Mouse (Mus musculus) forebrain, embryonic 13.5 days (tissue): ENCODE measurements around the gene 1700122O11Rik. TPM values are rescaled to one million over a fixed set of nuclear protein-coding genes. Genes with fewer than 3 reads are reported as not detected.

Experiments
- ATAC-seq: fragments of 200-750 bp; cut with Nextera tagmentation; 2 replicates; pipeline ENCODE4 v1.8.0; 2017
- H3K27ac ChIP-seq: fragments of 300-500 bp; sonication (generic); 2 replicates; pipeline ENCODE4 v1.5.1; 2015; ENCODE audit warnings: inconsistent platforms, mild to moderate bottlenecking, moderate library complexity
- H3K27me3 ChIP-seq: fragments of 300-500 bp; sonication (generic); 2 replicates; pipeline ENCODE4 v1.6.1; 2015; ENCODE audit warnings: mild to moderate bottlenecking, inconsistent platforms
- H3K36me3 ChIP-seq: fragments of 300-500 bp; sonication (generic); 2 replicates; pipeline ENCODE4 v1.6.1; 2015; ENCODE audit warnings: mild to moderate bottlenecking, inconsistent platforms; ENCODE audit not compliant: poor library complexity, severe bottlenecking
- H3K4me1 ChIP-seq: fragments of 300-500 bp; sonication (generic); 2 replicates; pipeline ENCODE4 v1.6.1; 2015; ENCODE audit warnings: inconsistent platforms
- H3K4me2 ChIP-seq: fragments of 300-500 bp; sonication (generic); 2 replicates; pipeline ENCODE4 v1.6.1; 2015; ENCODE audit warnings: inconsistent platforms, mild to moderate bottlenecking, moderate library complexity
- H3K4me3 ChIP-seq: fragments of 300-500 bp; sonication (generic); 2 replicates; pipeline ENCODE4 v1.5.1; 2015; ENCODE audit warnings: mild to moderate bottlenecking, inconsistent platforms
- H3K9ac ChIP-seq: fragments of 300-500 bp; sonication (generic); 2 replicates; pipeline ENCODE4 v1.6.1; 2015; ENCODE audit warnings: mild to moderate bottlenecking, inconsistent platforms
- H3K9me3 ChIP-seq: fragments of 300-500 bp; sonication (generic); replicated peaks from 2 replicates; pipeline ENCODE4 v1.6.1; 2016; ENCODE audit warnings: inconsistent platforms
- WGBS: fragments of 180-500 bp; shearing (Covaris S2); methylation state at CpG from one replicate; pipeline ENCODE4 v1.1.7; 2015; 5-methylcytosine and 5-hydroxymethylcytosine counted together
- polyA plus RNA-seq: library from polyadenylated mRNA; unstranded; fragments of >200 nt; fragmentation: Nextera tagmentation; extraction: Ambion mirVana; gene quantifications from 2 replicates; pipeline ENCODE4 v1.2.1, GENCODE M21; 2015

The 1700122O11Rik gene
- polyA plus RNA-seq, 1 experiment from 2014 or later = not detected

- 36% methylated on average over 2 of the region's 2 CpGs for WGBS
- H3K4me2 ChIP-seq = no peak overlapping the region
- H3K9me3 ChIP-seq = no peaks in the 10 kb centered on the region
- no peak overlapping the region for H3K9ac ChIP-seq
- no peak overlapping the region for H3K4me3 ChIP-seq
- H3K27ac ChIP-seq = no peak overlapping the region
- no peak for ATAC-seq
- H3K27me3 ChIP-seq = peaks cover 11% of the 10 kb centered on the region
- no peaks in the 10 kb centered on the region for H3K36me3 ChIP-seq
- peaks cover 14% of the 10 kb centered on the region for H3K4me1 ChIP-seq
Measured at GRCm38 (mm10) chr17:48019585-48019984, 18.5 kb downstream of the 1700122O11Rik start.

GRCm38 (mm10) chr17:48016566-48016965 is 21.5 kb downstream of the 1700122O11Rik start:
- Histone ChIP-seq H3K4me2 (no peak overlapping the region), H3K9me3 (no peaks in the 10 kb centered on the region), H3K4me1 (peaks cover 9% of the 10 kb centered on the region), H3K4me3 (no peak overlapping the region), H3K9ac (no peak overlapping the region), H3K27me3 (peaks cover 6% of the 10 kb centered on the region; the same call in 1 of the 2 replicates), H3K27ac (no peak overlapping the region), H3K36me3 (no peaks in the 10 kb centered on the region)
- no peak for ATAC-seq
- WGBS = 82% methylated on average over 5 of the region's 5 CpGs

DNA sequence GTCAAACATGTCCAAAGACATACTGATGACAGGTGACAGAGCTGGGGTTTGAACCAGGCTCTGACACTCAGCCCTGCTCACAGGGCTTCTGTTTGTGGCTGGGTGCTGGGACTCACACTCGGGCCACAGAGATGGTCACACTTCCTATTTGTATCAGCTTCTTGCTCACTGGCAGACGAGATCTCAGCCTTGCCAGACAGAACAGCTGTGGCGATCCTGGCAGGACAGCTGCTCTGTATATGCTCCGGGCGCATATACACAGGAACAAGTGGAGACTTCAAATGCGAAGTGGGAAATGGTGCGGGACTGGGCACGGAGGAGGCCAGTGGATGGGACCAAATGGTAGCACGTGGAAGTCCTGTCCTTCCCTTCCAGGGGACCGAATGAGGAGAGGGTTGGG is 25.5 kb downstream of the 1700122O11Rik start:
- Histone ChIP-seq H3K4me1 (peaks cover 18% of the 10 kb centered on the region), H3K27ac (no peak overlapping the region), H3K4me2 (no peak overlapping the region), H3K36me3 (no peaks in the 10 kb centered on the region), H3K9me3 (no peaks in the 10 kb centered on the region), H3K9ac (no peak overlapping the region), H3K4me3 (no peak overlapping the region), H3K27me3 (0 out of 2 replicates have a peak, but pooled peaks cover 4% of the 10 kb centered on the region)
- ATAC-seq = no peak
- WGBS = 70% methylated on average over 10 of the region's 10 CpGs

DNA sequence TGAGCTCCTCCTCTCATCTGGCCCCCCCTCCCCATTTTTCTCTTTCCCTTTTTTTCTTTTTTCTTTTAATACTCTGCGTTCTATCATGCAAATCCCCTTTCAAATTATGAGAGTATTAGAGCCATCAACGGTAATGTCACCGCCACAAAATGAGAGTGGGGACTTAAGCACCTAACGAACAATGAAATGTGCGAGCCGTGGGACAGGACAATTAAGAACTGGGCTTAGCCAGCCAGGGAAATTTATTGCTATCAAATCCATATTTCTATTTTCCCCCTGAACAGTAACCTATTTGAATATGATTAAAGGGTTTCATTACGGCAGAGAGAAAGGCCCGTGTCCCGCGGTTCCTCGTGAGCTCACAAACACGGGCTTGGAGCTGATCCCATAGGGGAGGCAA is 27.0 kb downstream of the 1700122O11Rik start:
- no peak overlapping the region for H3K4me3 ChIP-seq
- 47% methylated on average over 12 of the region's 12 CpGs for WGBS
- peaks cover 18% of the 10 kb centered on the region for H3K4me1 ChIP-seq
- no peak overlapping the region for H3K9ac ChIP-seq
- H3K27me3 ChIP-seq = 0 out of 2 replicates have a peak, but pooled peaks cover 7% of the 10 kb centered on the region
- H3K36me3 ChIP-seq = no peaks in the 10 kb centered on the region
- no peak overlapping the region for H3K27ac ChIP-seq
- no peak for ATAC-seq
- no peak overlapping the region for H3K4me2 ChIP-seq
- no peaks in the 10 kb centered on the region for H3K9me3 ChIP-seq

DNA sequence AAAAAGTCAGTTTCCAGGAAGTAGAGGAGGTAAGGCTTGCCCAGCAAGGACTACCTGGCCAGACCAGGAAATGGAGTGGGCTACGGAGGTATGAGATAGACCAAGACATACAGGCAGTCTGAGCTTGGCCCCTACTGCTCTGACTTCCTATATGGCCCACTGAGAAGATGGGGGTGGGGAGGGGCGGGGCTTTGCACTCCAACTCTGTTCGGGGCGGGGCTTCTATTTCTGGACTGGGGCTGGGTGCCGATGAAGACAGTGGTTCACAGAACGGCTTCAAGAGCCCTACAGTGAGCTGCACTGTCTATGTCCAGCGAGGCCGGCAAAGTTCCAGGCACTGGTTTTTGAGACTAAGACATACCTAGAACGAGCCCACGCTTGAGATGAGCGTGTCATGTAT is 27.8 kb downstream of the 1700122O11Rik start:
- 82% methylated on average over 11 of the region's 11 CpGs for WGBS
- peaks cover 18% of the 10 kb centered on the region for H3K4me1 ChIP-seq
- H3K36me3 ChIP-seq = no peaks in the 10 kb centered on the region
- H3K4me3 ChIP-seq = no peak overlapping the region
- no peak overlapping the region for H3K4me2 ChIP-seq
- 0 out of 2 replicates have a peak, but pooled peaks cover 10% of the 10 kb centered on the region for H3K27me3 ChIP-seq
- no peak overlapping the region for H3K27ac ChIP-seq
- no peaks in the 10 kb centered on the region for H3K9me3 ChIP-seq
- H3K9ac ChIP-seq = no peak overlapping the region
- ATAC-seq = peak; percentile 23; the same call in 1 of the 2 replicates

- H3K4me2 ChIP-seq = no peak overlapping the region
- H3K27ac ChIP-seq = no peak overlapping the region
- H3K36me3 ChIP-seq = no peaks in the 10 kb centered on the region
- WGBS = 59% methylated on average over 4 of the region's 4 CpGs
- 0 out of 2 replicates have a peak, but pooled peaks cover 10% of the 10 kb centered on the region for H3K27me3 ChIP-seq
- no peak for ATAC-seq
- H3K9ac ChIP-seq = no peak overlapping the region
- no peak overlapping the region for H3K4me3 ChIP-seq
- peaks cover 25% of the 10 kb centered on the region for H3K4me1 ChIP-seq
- no peaks in the 10 kb centered on the region for H3K9me3 ChIP-seq
Measured at GRCm38 (mm10) chr17:48005816-48006215, 32.3 kb downstream of the 1700122O11Rik start.

DNA sequence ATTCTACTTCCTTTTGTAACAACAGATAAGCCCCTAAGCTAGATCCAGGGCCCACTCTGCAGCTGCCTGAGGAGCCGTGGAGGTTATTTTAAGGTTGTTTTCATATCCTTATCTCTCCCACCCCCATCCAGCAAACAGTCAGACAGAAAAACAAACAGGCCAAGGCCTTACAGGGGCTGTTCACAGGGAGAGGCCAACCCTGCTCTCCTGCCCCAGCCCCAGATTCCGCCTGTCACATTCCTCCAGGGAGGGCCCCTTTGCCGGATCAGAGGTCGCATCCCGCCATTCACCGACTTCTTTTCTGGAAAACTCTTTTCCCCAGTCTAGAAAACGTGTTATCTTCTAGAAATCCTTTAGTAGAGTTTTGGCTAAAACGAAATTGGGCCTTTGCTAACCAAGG is 33.0 kb downstream of the 1700122O11Rik start:
- Histone ChIP-seq H3K27ac (no peak overlapping the region), H3K36me3 (no peaks in the 10 kb centered on the region), H3K27me3 (peaks cover 12% of the 10 kb centered on the region; the same call in 1 of the 2 replicates), H3K4me1 (peaks cover 20% of the 10 kb centered on the region), H3K9me3 (no peaks in the 10 kb centered on the region), H3K9ac (0 out of 2 replicates have a peak overlapping the region, but pooled peaks have one; percentile 21), H3K4me3 (no peak overlapping the region), H3K4me2 (no peak overlapping the region)
- no peak for ATAC-seq
- WGBS = 49% methylated on average over 8 of the region's 8 CpGs

GRCm38 (mm10) chr17:48004619-48005018 is 33.5 kb downstream of the 1700122O11Rik start:
- H3K36me3 ChIP-seq = no peaks in the 10 kb centered on the region
- H3K27ac ChIP-seq = no peak overlapping the region
- no peak overlapping the region for H3K4me2 ChIP-seq
- ATAC-seq = no peak
- 57% methylated on average over 9 of the region's 9 CpGs for WGBS
- no peak overlapping the region for H3K4me3 ChIP-seq
- no peaks in the 10 kb centered on the region for H3K9me3 ChIP-seq
- H3K27me3 ChIP-seq = peaks cover 16% of the 10 kb centered on the region
- peaks cover 20% of the 10 kb centered on the region for H3K4me1 ChIP-seq
- 0 out of 2 replicates have a peak overlapping the region, but pooled peaks have one; percentile 21 for H3K9ac ChIP-seq

DNA sequence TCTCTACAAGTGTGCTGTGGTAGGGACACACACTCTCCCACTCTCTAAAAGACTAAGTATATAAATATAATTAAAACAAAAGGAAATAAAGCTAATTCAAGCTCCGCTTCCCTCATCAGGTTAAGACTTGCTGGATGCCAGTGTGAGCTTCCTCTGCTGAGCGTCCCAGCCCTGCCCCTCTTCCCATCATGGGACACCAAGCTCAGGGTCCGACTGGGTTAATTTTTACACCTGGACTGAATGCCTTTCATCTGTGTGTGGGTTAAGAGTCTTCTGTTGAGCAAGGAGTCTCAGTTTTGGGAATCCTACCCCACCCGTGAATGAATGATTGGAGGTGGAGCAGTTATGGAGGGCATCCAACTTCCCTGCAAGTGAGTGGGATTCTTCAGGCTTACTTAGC is 35.6 kb downstream of the 1700122O11Rik start:
- peaks cover 12% of the 10 kb centered on the region for H3K4me1 ChIP-seq
- WGBS = 62% methylated on average over 4 of the region's 4 CpGs
- peak; percentile 22; the same call in 1 of the 2 replicates for ATAC-seq
- peaks cover 14% of the 10 kb centered on the region for H3K27me3 ChIP-seq
- H3K4me3 ChIP-seq = peak overlapping the region; percentile 38; the same call in 1 of the 2 replicates
- H3K27ac ChIP-seq = peak overlapping the region; percentile 4; the same call in 1 of the 2 replicates
- H3K4me2 ChIP-seq = peak overlapping the region; percentile 65
- no peaks in the 10 kb centered on the region for H3K9me3 ChIP-seq
- H3K9ac ChIP-seq = peak overlapping the region; percentile 61; the same call in 1 of the 2 replicates
- H3K36me3 ChIP-seq = no peaks in the 10 kb centered on the region

GRCm38 (mm10) chr17:48001586-48002361 is 36.3 kb downstream of the 1700122O11Rik start:
- Histone ChIP-seq H3K27me3 (peaks cover 14% of the 10 kb centered on the region), H3K4me3 (peak overlapping the region; percentile 38), H3K27ac (peak overlapping the region; percentile 4), H3K36me3 (no peaks in the 10 kb centered on the region), H3K4me1 (peaks cover 12% of the 10 kb centered on the region), H3K9me3 (no peaks in the 10 kb centered on the region), H3K4me2 (peak overlapping the region; percentile 65), H3K9ac (peak overlapping the region; percentile 61)
- ATAC-seq = peak; percentile 94
- WGBS = 7% methylated on average over 21 of the region's 21 CpGs

DNA sequence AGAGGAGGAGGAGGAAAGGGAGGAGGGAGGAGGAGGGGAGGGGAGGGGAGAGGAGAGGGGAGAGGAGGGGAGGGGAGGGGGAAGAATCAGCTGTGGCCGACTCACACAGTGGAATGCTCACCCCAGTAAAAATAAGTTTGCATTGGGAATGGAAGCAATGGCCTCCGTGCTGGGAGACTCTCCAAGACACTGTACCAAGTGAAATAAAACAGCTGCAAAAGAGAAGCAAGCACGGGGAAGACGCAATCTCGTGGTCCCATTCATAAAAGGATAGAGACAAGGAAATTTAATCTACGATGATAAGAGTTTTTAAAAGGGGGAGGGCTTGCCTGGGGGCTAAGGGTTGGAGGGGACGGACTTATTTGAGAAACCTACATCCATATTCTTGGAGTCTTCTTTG is 36.9 kb downstream of the 1700122O11Rik start:
- no peak overlapping the region for H3K27ac ChIP-seq
- no peak for ATAC-seq
- no peaks in the 10 kb centered on the region for H3K9me3 ChIP-seq
- peaks cover 12% of the 10 kb centered on the region for H3K4me1 ChIP-seq
- no peak overlapping the region for H3K9ac ChIP-seq
- 37% methylated on average over 7 of the region's 7 CpGs for WGBS
- H3K36me3 ChIP-seq = no peaks in the 10 kb centered on the region
- H3K27me3 ChIP-seq = peaks cover 11% of the 10 kb centered on the region
- H3K4me2 ChIP-seq = peak overlapping the region; percentile 65
- peak overlapping the region; percentile 38 for H3K4me3 ChIP-seq

DNA sequence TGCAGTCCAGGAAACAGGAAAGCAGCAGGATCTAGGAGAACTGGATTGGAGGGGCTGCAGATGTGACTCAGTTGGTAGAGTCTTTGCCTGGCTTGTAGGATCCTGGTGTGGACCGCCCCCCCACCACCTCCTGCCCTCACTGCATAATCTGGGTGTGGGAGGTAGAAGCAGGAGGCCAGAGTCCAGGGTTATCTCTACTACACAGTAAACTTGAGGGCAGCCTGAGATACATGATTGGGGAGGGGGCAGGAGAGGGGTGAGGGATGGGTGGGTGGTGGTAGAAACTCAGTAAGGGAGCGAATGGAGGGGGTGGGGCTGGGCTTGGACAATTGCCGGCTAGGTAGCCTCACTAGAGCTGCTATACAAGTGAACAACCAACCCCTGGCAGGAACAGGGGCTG is 38.3 kb downstream of the 1700122O11Rik start:
- ATAC-seq = no peak
- 67% methylated on average over 3 of the region's 3 CpGs for WGBS
- Histone ChIP-seq H3K27ac (no peak overlapping the region), H3K36me3 (no peaks in the 10 kb centered on the region), H3K9me3 (no peaks in the 10 kb centered on the region), H3K9ac (no peak overlapping the region), H3K4me2 (no peak overlapping the region), H3K4me1 (peaks cover 12% of the 10 kb centered on the region), H3K27me3 (peaks cover 8% of the 10 kb centered on the region), H3K4me3 (no peak overlapping the region)
